Mouse (Mus musculus): ENCODE measurements around the gene Stx6. TPM values are rescaled to one million over a fixed set of nuclear protein-coding genes. Genes with fewer than 3 reads are reported as not detected.
A peak's percentile ranks its signal among the peaks of the same experiment; 100 is the strongest.

Stx6 gene
- total and polyA plus RNA-seq, 3 experiments, result 26.0 to 33.4 (median 31.8) TPM

GRCm38 (mm10) chr1:155223849-155224554 is 65.5 kb downstream of the Stx6 start:
- H3K4me1 ChIP-seq (ENCODE audit: control insufficient read depth in 1 of 2, insufficient read depth in 2 of 2), result peaks cover 16 to 52% of the 10 kb centered on the region in 2 experiments
- peak overlapping the region; percentile 38 to 68 (median 42) for H3K4me3 ChIP-seq (replicated peaks in 1 of 3; ENCODE audit: low read depth in 2 of 3, low read length in 2 of 3, poor library complexity in 1 of 3)
- dilution Hi-C loops (cut with MboI; ENCODE audit: extremely low pct_ligation_motif_present, extremely low pct_unique_long_range_greater_than_20kb, low sequenced_read_pairs), result loop anchor here (25.0 kb wide), 1 partner anchor 187 kb away; no protein-coding TSS in a partner anchor
- H3K36me3 ChIP-seq (replicated peaks in 1 of 2; ENCODE audit: control insufficient read depth in 1 of 2, insufficient read depth in 1 of 2, low read length in 1 of 2), result peaks cover 0 to 35% of the 10 kb centered on the region in 2 experiments
- H3K4me2 ChIP-seq (ENCODE audit: insufficient read depth, low read depth, poor library complexity, severe bottlenecking), result peak overlapping the region; percentile 44
- DNase-seq (ENCODE audit: extremely low read depth), result peak; percentile 93
- peak overlapping the region; percentile 29; the same call in 1 of the 2 replicates for H3K9ac ChIP-seq (ENCODE audit: insufficient read depth, low read depth)
- in situ Hi-C loops (cut with MboI; ENCODE audit: low pct_ligation_motif_present, low pct_unique_long_range_greater_than_20kb, low sequenced_read_pairs), result loop anchor here (10.0 to 25.0 kb wide), 2 partner anchors 439 to 937 kb away; no protein-coding TSS in a partner anchor
- no peaks in the 10 kb centered on the region for H3K9me3 ChIP-seq (replicated peaks; ENCODE audit: low read length)
- TF ChIP-seq POLR2AphosphoS2 (IDR thresholded peaks at IDR 0.05; ENCODE audit: low read depth, low read length), result no peak
- TF ChIP-seq ZKSCAN1 (IDR thresholded peaks at IDR 0.05; ENCODE audit: borderline replicate concordance, low read depth, low read length), result no peak
- 0 out of 2 replicates have a peak, but pooled peaks have one; percentile 2 for TF ChIP-seq UBTF (IDR thresholded peaks at IDR 0.05; ENCODE audit: low read depth, low read length)
- peak; percentile 95 for TF ChIP-seq BHLHE40 (IDR thresholded peaks at IDR 0.05; ENCODE audit: low read depth, low read length)
- TF ChIP-seq USF1 (IDR thresholded peaks at IDR 0.05; ENCODE audit: low read depth, low read length), result peak; percentile 19; the same call in 1 of the 2 replicates
- TF ChIP-seq SMC3 (IDR thresholded peaks at IDR 0.05; ENCODE audit: low read depth, low read length), result peak; percentile 87
- no peak; the same call in 1 of the 2 replicates for TF ChIP-seq POLR2A (IDR thresholded peaks at IDR 0.05; ENCODE audit: low read depth, low read length)
- peak; percentile 86 for TF ChIP-seq TCF12 (IDR thresholded peaks at IDR 0.05; ENCODE audit: low read depth, low read length)
- TF ChIP-seq JUN (IDR thresholded peaks at IDR 0.05; ENCODE audit: insufficient read depth, low read depth, low read length), result 0 out of 2 replicates have a peak, but pooled peaks have one; percentile 30
- no peak for TF ChIP-seq TBP (conservative IDR thresholded peaks at IDR 0.05; ENCODE audit: low read depth, low read length)
- peak; percentile 99 for TF ChIP-seq MYC (IDR thresholded peaks at IDR 0.05; ENCODE audit: low read depth, low read length)
- TF ChIP-seq ZMIZ1 (IDR thresholded peaks at IDR 0.05; ENCODE audit: low read depth, low read length), result no peak
- peak; percentile 50; the same call in 1 of the 2 replicates for TF ChIP-seq NELFE (IDR thresholded peaks at IDR 0.05; ENCODE audit: low read depth, low read length)
- peak; percentile 84 for TF ChIP-seq IRF4 (IDR thresholded peaks at IDR 0.05; ENCODE audit: low read depth, low read length)
- no peak for TF ChIP-seq ELF1 (IDR thresholded peaks at IDR 0.05; ENCODE audit: low read depth, low read length)
- peak; percentile 88 to 93 for TF ChIP-seq CTCF (conservative IDR thresholded peaks at IDR 0.05 in 1 of 2, IDR thresholded peaks at IDR 0.05 in 1 of 2; ENCODE audit: low read depth in 2 of 2, low read length in 2 of 2)
- TF ChIP-seq PAX5 (IDR thresholded peaks at IDR 0.05; ENCODE audit: low read length), result no peak
- TF ChIP-seq MAFK (IDR thresholded peaks at IDR 0.05; ENCODE audit: insufficient replicate concordance, low read length), result no peak
- no peak for TF ChIP-seq ZNF384 (IDR thresholded peaks at IDR 0.05; ENCODE audit: low read depth, low read length)
- TF ChIP-seq MXI1 (IDR thresholded peaks at IDR 0.05; ENCODE audit: low read depth, low read length), result peak; percentile 89
- TF ChIP-seq HCFC1 (IDR thresholded peaks at IDR 0.05; ENCODE audit: low read depth, low read length), result peak; percentile 30
- TF ChIP-seq USF2 (conservative IDR thresholded peaks at IDR 0.05; ENCODE audit: low read depth, low read length), result no peak
- peak; percentile 76 for TF ChIP-seq NRF1 (IDR thresholded peaks at IDR 0.05; ENCODE audit: low read depth, low read length)
- peak; percentile 82 for TF ChIP-seq ETS1 (conservative IDR thresholded peaks at IDR 0.05; ENCODE audit: low read depth, low read length)
- TF ChIP-seq SIN3A (IDR thresholded peaks at IDR 0.05; ENCODE audit: low read length), result peak; percentile 76; the same call in 1 of the 2 replicates
- no peak for TF ChIP-seq GABPA (IDR thresholded peaks at IDR 0.05; ENCODE audit: insufficient replicate concordance, low read depth, low read length)
- TF ChIP-seq EP300 (IDR thresholded peaks at IDR 0.05; ENCODE audit: low read length), result peak; percentile 73
- no peak for TF ChIP-seq KAT2A (IDR thresholded peaks at IDR 0.05; ENCODE audit: insufficient replicate concordance, low read length)
- no peak for TF ChIP-seq RCOR1 (conservative IDR thresholded peaks at IDR 0.05; ENCODE audit: low read depth, low read length)
- TF ChIP-seq RAD21 (IDR thresholded peaks at IDR 0.05; ENCODE audit: low read depth, low read length), result peak; percentile 72
- peak; percentile 97 for TF ChIP-seq MAX (IDR thresholded peaks at IDR 0.05; ENCODE audit: low read length)
- TF ChIP-seq MEF2A (IDR thresholded peaks at IDR 0.05; ENCODE audit: borderline replicate concordance, low read depth, low read length), result peak; percentile 68
- no peak for TF ChIP-seq E2F4 (IDR thresholded peaks at IDR 0.05; ENCODE audit: insufficient replicate concordance, low read depth, low read length)
- TF ChIP-seq MAZ (IDR thresholded peaks at IDR 0.05; ENCODE audit: low read depth, low read length), result no peak
- TF ChIP-seq CHD1 (IDR thresholded peaks at IDR 0.05; ENCODE audit: low read depth, low read length), result peak; percentile 99; the same call in 1 of the 2 replicates
- 0 out of 2 replicates have a peak, but pooled peaks have one; percentile 7 for TF ChIP-seq JUND (conservative IDR thresholded peaks at IDR 0.05; ENCODE audit: low read depth, low read length)
- peak; percentile 21; the same call in 1 of the 2 replicates for TF ChIP-seq ZC3H11A (IDR thresholded peaks at IDR 0.05; ENCODE audit: low read depth, low read length)
- TF ChIP-seq CHD2 (IDR thresholded peaks at IDR 0.05; ENCODE audit: low read length), result no peak; the same call in 1 of the 2 replicates
- no peaks in the 10 kb centered on the region for H3K27me3 ChIP-seq (replicated peaks)
- peak overlapping the region; percentile 45 for H3K27ac ChIP-seq (ENCODE audit: insufficient read depth, low read depth)
- H3K79me2 ChIP-seq (replicated peaks; ENCODE audit: control insufficient read depth, extremely low read depth, insufficient read depth, poor library complexity, severe bottlenecking), result no peaks in the 10 kb centered on the region
